8 mouse cellular contexts compared by ENCODE assay signal in the genomic region with DNA sequence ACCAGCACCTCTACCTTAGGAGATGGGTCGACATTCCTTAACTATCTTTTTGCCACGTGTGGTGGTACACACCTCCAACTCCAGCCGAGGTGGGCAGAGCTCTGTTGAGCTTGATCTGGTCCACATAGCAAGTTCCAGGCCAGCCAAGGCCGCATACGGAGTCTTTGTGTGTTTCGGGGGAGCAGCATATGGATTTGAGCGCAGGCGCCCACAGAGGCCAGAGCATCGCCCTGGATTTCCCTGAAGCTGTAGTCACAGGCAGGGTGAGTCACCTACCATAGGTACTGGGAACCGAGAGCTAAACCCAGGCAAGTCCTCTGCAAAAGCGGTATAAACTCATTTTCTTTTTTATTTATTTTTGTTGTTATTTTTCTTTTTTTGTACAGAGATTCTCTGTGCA. TPM values are rescaled to one million over a fixed set of nuclear protein-coding genes. Genes with fewer than 3 reads are reported as not detected.
DNase-seq lines count a peak whose midpoint lies in the region; ATAC-seq and TF ChIP-seq lines count a peak whose summit lies in the region.
"Had no signal": no experiment of that assay in that cellular context is flagged by ENCODE, and none has a peak within 500 bp of the region (broad histone marks: within the 10 kb centered on the region; RNA-seq: fewer than 3 reads in every experiment).

No protein-coding gene starts in this region.

- no peak overlapping the region for H3K4me3 ChIP-seq in kidney, postnatal 0 days (replicated peaks; ENCODE audit: low read depth, low read length)
- H3K4me3 ChIP-seq in bone marrow, adult 2 months (replicated peaks; ENCODE audit: control insufficient read depth, low read depth, low read length): no peak overlapping the region
- no peak overlapping the region for H3K4me3 ChIP-seq in brown adipose tissue, adult 24 weeks (ENCODE audit: insufficient read depth, low read depth, low read length)
- no peak overlapping the region for H3K4me3 ChIP-seq in limb, embryonic 15.5 days
- H3K4me3 ChIP-seq: neural tube, embryonic 12.5 days had no signal

- no peak for ATAC-seq in kidney, postnatal 0 days (replicated peaks; ENCODE audit: low FRiP score, low read depth)
- ATAC-seq in limb, embryonic 15.5 days (ENCODE audit: insufficient number of reproducible peaks, low FRiP score, low TSS enrichment, low read depth): no peak

- no peak for TF ChIP-seq POLR2A in bone marrow, adult 2 months (IDR thresholded peaks at IDR 0.05; ENCODE audit: borderline replicate concordance, control insufficient read depth, low read depth, low read length)

- no peaks in the 10 kb centered on the region for H3K9me3 ChIP-seq in kidney, postnatal 0 days (replicated peaks; ENCODE audit: low read length)
- H3K9me3 ChIP-seq in limb, embryonic 15.5 days: no peaks in the 10 kb centered on the region
- H3K9me3 ChIP-seq: neural tube, embryonic 12.5 days had no signal

- H3K4me2 ChIP-seq in kidney, postnatal 0 days (ENCODE audit: low read length): no peak overlapping the region
- H3K4me2 ChIP-seq in limb, embryonic 15.5 days: no peak overlapping the region
- H3K4me2 ChIP-seq: neural tube, embryonic 12.5 days had no signal

- WGBS in kidney, postnatal 0 days: 79% methylated on average over 11 of the region's 11 CpGs
- 62% methylated on average over 11 of the region's 11 CpGs for WGBS in bone marrow, adult 2 months
- WGBS in limb, embryonic 15.5 days: 83% methylated on average over 11 of the region's 11 CpGs

- no peaks in the 10 kb centered on the region for H3K27me3 ChIP-seq in kidney, postnatal 0 days (ENCODE audit: insufficient read depth, low read length)
- H3K27me3 ChIP-seq in limb, embryonic 15.5 days: no peaks in the 10 kb centered on the region
- H3K27me3 ChIP-seq: neural tube, embryonic 12.5 days had no signal

- TF ChIP-seq CTCF in kidney, postnatal 0 days (IDR thresholded peaks at IDR 0.05; ENCODE audit: low read depth): no peak
- TF ChIP-seq CTCF in bone marrow, adult 2 months (IDR thresholded peaks at IDR 0.05; ENCODE audit: control insufficient read depth, insufficient read depth, low read length): no peak

- H3K27ac ChIP-seq in kidney, postnatal 0 days: peak overlapping the region; percentile 58
- H3K27ac ChIP-seq in bone marrow, adult 2 months (ENCODE audit: control insufficient read depth, insufficient read depth, low read depth, low read length, poor library complexity): peak overlapping the region; percentile 29; the same call in 1 of the 2 replicates
- H3K27ac ChIP-seq in brown adipose tissue, adult 24 weeks (replicated peaks; ENCODE audit: low read depth, low read length): peak overlapping the region; percentile 50
- H3K27ac ChIP-seq in limb, embryonic 15.5 days: peak overlapping the region; percentile 58; the same call in 1 of the 2 replicates
- H3K27ac ChIP-seq: neural tube, embryonic 12.5 days had no signal

- DNase-seq in kidney, postnatal 0 days (ENCODE audit: low spot score): no peak
- DNase-seq in kidney, adult 9 months: no peak
- DNase-seq in adrenal gland, postnatal 10 days: no peak
- DNase-seq in spleen, postnatal 36 days (ENCODE audit: low spot score in 2 of 2): no peak

- 0 out of 2 replicates have a peak overlapping the region, but pooled peaks have one; percentile 1 for H3K9ac ChIP-seq in kidney, postnatal 0 days (ENCODE audit: low read depth, low read length)
- H3K9ac ChIP-seq in limb, embryonic 15.5 days: no peak overlapping the region
- H3K9ac ChIP-seq: neural tube, embryonic 12.5 days had no signal

- peaks cover 30% of the 10 kb centered on the region for H3K36me3 ChIP-seq in kidney, postnatal 0 days (ENCODE audit: insufficient read depth, low read length)
- H3K36me3 ChIP-seq in limb, embryonic 15.5 days: peaks cover 88% of the 10 kb centered on the region

- peaks cover 28% of the 10 kb centered on the region for H3K4me1 ChIP-seq in kidney, postnatal 0 days (replicated peaks; ENCODE audit: insufficient read depth, low read length)
- peaks cover 7% of the 10 kb centered on the region for H3K4me1 ChIP-seq in bone marrow, adult 2 months (ENCODE audit: control insufficient read depth, insufficient read depth, low read length)
- H3K4me1 ChIP-seq in brown adipose tissue, adult 24 weeks (ENCODE audit: control insufficient read depth, insufficient read depth, insufficient read length, low read length): peaks cover 42% of the 10 kb centered on the region
- H3K4me1 ChIP-seq in limb, embryonic 15.5 days: peaks cover 24% of the 10 kb centered on the region

RNA-seq across cellular contexts. Expression of a gene that starts 23.0 kb away (rescaled TPM):
- polyA plus RNA-seq in kidney, postnatal 0 days (2015; fragmentation: Nextera tagmentation; extraction: Ambion mirVana): 50.9 and 53.9 TPM in 2 replicates
- polyA plus RNA-seq in bone marrow, adult 2 months (2011; ENCODE audit: insufficient read depth, insufficient read length, low replicate concordance, missing spikeins): 12.3 and 34.2 TPM in 2 replicates
- 17.4 and 24.8 TPM in 2 replicates for polyA plus RNA-seq in brown adipose tissue, adult 24 weeks (2012; ENCODE audit: insufficient read depth, insufficient read length, missing spikeins)
- 81.0 and 82.7 TPM in 2 replicates for polyA plus RNA-seq in limb, embryonic 15.5 days (2015; fragmentation: Nextera tagmentation; extraction: Ambion mirVana)
- total RNA-seq in adrenal gland, postnatal 10 days (2021): 10 to 100 TPM; 65.7 to 77.7 TPM

RNA-seq across cellular contexts. Expression of a gene that starts 29.0 kb away (rescaled TPM):
- polyA plus RNA-seq in kidney, postnatal 0 days (2015; fragmentation: Nextera tagmentation; extraction: Ambion mirVana): 44.4 and 47.5 TPM in 2 replicates
- polyA plus RNA-seq in bone marrow, adult 2 months (2011; ENCODE audit: insufficient read depth, insufficient read length, low replicate concordance, missing spikeins): 4.9 and 19.1 TPM in 2 replicates
- polyA plus RNA-seq in brown adipose tissue, adult 24 weeks (2012; ENCODE audit: insufficient read depth, insufficient read length, missing spikeins): 60.3 and 71.0 TPM in 2 replicates
- polyA plus RNA-seq in limb, embryonic 15.5 days (2015; fragmentation: Nextera tagmentation; extraction: Ambion mirVana): 87.5 and 99.8 TPM in 2 replicates
- total RNA-seq in adrenal gland, postnatal 10 days (2021): 10 to 100 TPM; 51.4 to 56.6 TPM
